Mouse (Mus musculus) MEL (cell line): Measurements from ENCODE around the gene Tcf7l2. TPM values are rescaled to one million over a fixed set of nuclear protein-coding genes. Genes with fewer than 3 reads are reported as not detected.

Experiments used
- DNase-seq: peaks from one replicate; pipeline ENCODE4 v3.0.0; 2011; ENCODE audit warnings: low read depth, low spot score
- H3K27ac ChIP-seq: 2 replicates; pipeline ENCODE4 v1.5.1; 2012; ENCODE audit warnings: low read depth, mild to moderate bottlenecking, control low read depth, low read length, moderate library complexity; ENCODE audit not compliant: control insufficient read depth
- H3K27me3 ChIP-seq, 2 experiments: fragments of 150-350 bp in 1 of 2; sonication (generic) in 1 of 2; 2 replicates each; pipeline ENCODE4 v1.6.1; 2012; ENCODE audit warnings: low read length in 2 of 2, mild to moderate bottlenecking in 2 of 2, improper control_type of control experiment in 1 of 2, moderate library complexity in 1 of 2; ENCODE audit not compliant: insufficient read depth in 2 of 2, control insufficient read depth in 1 of 2
- H3K36me3 ChIP-seq, 2 experiments: 2 replicates each; pipeline ENCODE4 v1.6.1; 2012 to 2014; ENCODE audit warnings: low read length in 2 of 2, improper control_type of control experiment in 1 of 2, inconsistent platforms in 1 of 2, mild to moderate bottlenecking in 1 of 2; ENCODE audit not compliant: insufficient read depth in 2 of 2, control insufficient read depth in 1 of 2
- H3K4me1 ChIP-seq, 2 experiments: fragments of 150-350 bp in 1 of 2; sonication (generic) in 1 of 2; 2 replicates each; pipeline ENCODE4 v1.6.1; 2012; ENCODE audit warnings: low read length in 2 of 2, improper control_type of control experiment in 1 of 2, mild to moderate bottlenecking in 1 of 2; ENCODE audit not compliant: insufficient read depth in 2 of 2, control insufficient read depth in 1 of 2
- H3K4me3 ChIP-seq, 2 experiments: fragments of 150-350 bp in 1 of 2; sonication (generic) in 1 of 2; 2 replicates each; pipeline ENCODE4 v1.5.1; 2012; ENCODE audit warnings: low read depth in 2 of 2, low read length in 2 of 2, mild to moderate bottlenecking in 2 of 2, moderate library complexity in 2 of 2, control low read depth in 1 of 2, improper control_type of control experiment in 1 of 2; ENCODE audit not compliant: control insufficient read depth in 1 of 2, insufficient read depth in 1 of 2
- H3K79me2 ChIP-seq: 2 replicates; pipeline ENCODE4 v1.6.1; 2012; ENCODE audit warnings: mild to moderate bottlenecking, low read length, moderate library complexity; ENCODE audit not compliant: control insufficient read depth, poor library complexity, insufficient read depth
- H3K9ac ChIP-seq: 2 replicates; pipeline ENCODE4 v1.6.1; 2012; ENCODE audit warnings: low read depth, mild to moderate bottlenecking, control low read depth, low read length, moderate library complexity; ENCODE audit not compliant: control insufficient read depth, poor library complexity, severe bottlenecking
- H3K9me3 ChIP-seq: fragments of 150-350 bp; sonication (generic); replicated peaks from 2 replicates; pipeline ENCODE4 v1.6.1; 2012; ENCODE audit warnings: mild to moderate bottlenecking, low read length, improper control_type of control experiment, moderate library complexity; ENCODE audit not compliant: insufficient read depth
- CHD2 ChIP-seq: IDR thresholded peaks from 2 replicates; pipeline ENCODE4 v1.6.1; 2011; ENCODE audit warnings: low read length, improper control_type of control experiment
- CTCF ChIP-seq, 3 experiments: IDR thresholded peaks in 2 of 3; conservative IDR thresholded peaks in 1 of 3; 2 replicates each; pipeline ENCODE4 v1.5.1; 2011 to 2012; ENCODE audit warnings: low read length in 3 of 3, low read depth in 2 of 3, mild to moderate bottlenecking in 2 of 3, improper control_type of control experiment in 1 of 3, inconsistent platforms in 1 of 3, mixed read lengths in 1 of 3, moderate library complexity in 1 of 3; ENCODE audit not compliant: control insufficient read depth in 1 of 3, insufficient read depth in 1 of 3, poor library complexity in 1 of 3, severe bottlenecking in 1 of 3
- E2F4 ChIP-seq: IDR thresholded peaks from 2 replicates; pipeline ENCODE4 v1.6.1; 2011; ENCODE audit warnings: low read depth, low read length, improper control_type of control experiment, borderline replicate concordance
- ELF1 ChIP-seq: IDR thresholded peaks from 2 replicates; pipeline ENCODE4 v1.6.1; 2014; ENCODE audit warnings: low read depth, mild to moderate bottlenecking, inconsistent platforms, low read length, improper control_type of control experiment, moderate library complexity
- EP300 ChIP-seq, 2 experiments: IDR thresholded peaks; 2 replicates each; pipeline ENCODE4 v1.6.1; 2011; ENCODE audit warnings: improper control_type of control experiment in 2 of 2, low read length in 2 of 2, low read depth in 1 of 2, mild to moderate bottlenecking in 1 of 2
- GABPA ChIP-seq: IDR thresholded peaks from 2 replicates; pipeline ENCODE4 v1.6.1; 2012; ENCODE audit warnings: low read depth, mild to moderate bottlenecking, inconsistent platforms, low read length, improper control_type of control experiment, moderate library complexity
- GATA1 ChIP-seq: IDR thresholded peaks from 2 replicates; pipeline ENCODE4 v1.6.1; 2011; ENCODE audit warnings: low read depth, low read length, improper control_type of control experiment
- HCFC1 ChIP-seq: IDR thresholded peaks from 2 replicates; pipeline ENCODE4 v1.6.1; 2012; ENCODE audit warnings: low read depth, mild to moderate bottlenecking, inconsistent platforms, low read length, improper control_type of control experiment, moderate library complexity
- KAT2A ChIP-seq: conservative IDR thresholded peaks from 2 replicates; pipeline ENCODE4 v1.6.1; 2012; ENCODE audit warnings: low read depth, low read length, improper control_type of control experiment, inconsistent platforms
- MAX ChIP-seq: IDR thresholded peaks from 2 replicates; pipeline ENCODE4 v1.6.1; 2011; ENCODE audit warnings: low read length, improper control_type of control experiment
- MAZ ChIP-seq: IDR thresholded peaks from 2 replicates; pipeline ENCODE4 v1.6.1; 2012; ENCODE audit warnings: low read depth, mild to moderate bottlenecking, inconsistent platforms, low read length, improper control_type of control experiment
- MXI1 ChIP-seq: IDR thresholded peaks from 2 replicates; pipeline ENCODE4 v1.6.1; 2011; ENCODE audit warnings: mild to moderate bottlenecking, low read depth, low read length, improper control_type of control experiment
- NRF1 ChIP-seq: IDR thresholded peaks from 2 replicates; pipeline ENCODE4 v1.6.1; 2014; ENCODE audit warnings: low read depth, mild to moderate bottlenecking, inconsistent platforms, low read length, improper control_type of control experiment, moderate library complexity; ENCODE audit not compliant: poor library complexity, insufficient read depth, severe bottlenecking
- POLR2A ChIP-seq, 2 experiments: IDR thresholded peaks; 2 replicates each; pipeline ENCODE4 v1.6.1; 2011 to 2012; ENCODE audit warnings: low read length in 2 of 2, mild to moderate bottlenecking in 2 of 2, control low read depth in 1 of 2, improper control_type of control experiment in 1 of 2, low read depth in 1 of 2, moderate library complexity in 1 of 2; ENCODE audit not compliant: control insufficient read depth in 1 of 2, insufficient read depth in 1 of 2, poor library complexity in 1 of 2
- RAD21 ChIP-seq: IDR thresholded peaks from 2 replicates; pipeline ENCODE4 v1.6.1; 2011; ENCODE audit warnings: mild to moderate bottlenecking, low read depth, low read length, improper control_type of control experiment
- RCOR1 ChIP-seq: IDR thresholded peaks from 2 replicates; pipeline ENCODE4 v1.6.1; 2012; ENCODE audit warnings: low read depth, mild to moderate bottlenecking, inconsistent platforms, low read length, improper control_type of control experiment
- SIN3A ChIP-seq: IDR thresholded peaks from 2 replicates; pipeline ENCODE4 v1.6.1; 2012; ENCODE audit warnings: low read length, improper control_type of control experiment, inconsistent platforms
- SMC3 ChIP-seq: IDR thresholded peaks from 2 replicates; pipeline ENCODE4 v1.6.1; 2011; ENCODE audit warnings: low read depth, low read length, improper control_type of control experiment
- TBP ChIP-seq: IDR thresholded peaks from 2 replicates; pipeline ENCODE4 v1.8.0; 2011; ENCODE audit warnings: low read depth, low read length, improper control_type of control experiment
- TCF12 ChIP-seq: IDR thresholded peaks from 2 replicates; pipeline ENCODE4 v1.6.1; 2014; ENCODE audit warnings: low read depth, mild to moderate bottlenecking, inconsistent platforms, low read length, improper control_type of control experiment, moderate library complexity
- UBTF ChIP-seq: IDR thresholded peaks from 2 replicates; pipeline ENCODE4 v1.6.1; 2012; ENCODE audit warnings: low read depth, mild to moderate bottlenecking, inconsistent platforms, low read length, improper control_type of control experiment, moderate library complexity, borderline replicate concordance; ENCODE audit not compliant: insufficient read depth
- USF1 ChIP-seq: IDR thresholded peaks from 2 replicates; pipeline ENCODE4 v1.6.1; 2014; ENCODE audit warnings: low read depth, mild to moderate bottlenecking, inconsistent platforms, low read length, improper control_type of control experiment, moderate library complexity
- ZNF384 ChIP-seq: IDR thresholded peaks from 2 replicates; pipeline ENCODE4 v1.6.1; 2012; ENCODE audit warnings: low read depth, mild to moderate bottlenecking, inconsistent platforms, low read length, improper control_type of control experiment
- polyA plus RNA-seq, 2 experiments: library from polyadenylated mRNA; stranded (reverse) in 1 of 2; unstranded in 1 of 2; fragments of >175 nt in 1 of 2; fragments of >200 nt in 1 of 2; gene quantifications; 2 replicates each; pipeline versions ENCODE4 v1.2.1 to v1.2.4; 2012; ENCODE audit warnings: low replicate concordance in 2 of 2, low read depth in 1 of 2; ENCODE audit not compliant: insufficient read length in 2 of 2, insufficient read depth in 1 of 2, missing spikeins in 1 of 2
- total RNA-seq: library from RNA; depleted of rRNA; stranded (reverse); fragments of 300-350 nt; gene quantifications from 2 replicates; pipeline ENCODE4 v1.2.3, GENCODE M21; 2012

Tcf7l2 gene
- total and polyA plus RNA-seq, 3 experiments: 0.65 to 12.8 TPM; not detected in 1

DNA sequence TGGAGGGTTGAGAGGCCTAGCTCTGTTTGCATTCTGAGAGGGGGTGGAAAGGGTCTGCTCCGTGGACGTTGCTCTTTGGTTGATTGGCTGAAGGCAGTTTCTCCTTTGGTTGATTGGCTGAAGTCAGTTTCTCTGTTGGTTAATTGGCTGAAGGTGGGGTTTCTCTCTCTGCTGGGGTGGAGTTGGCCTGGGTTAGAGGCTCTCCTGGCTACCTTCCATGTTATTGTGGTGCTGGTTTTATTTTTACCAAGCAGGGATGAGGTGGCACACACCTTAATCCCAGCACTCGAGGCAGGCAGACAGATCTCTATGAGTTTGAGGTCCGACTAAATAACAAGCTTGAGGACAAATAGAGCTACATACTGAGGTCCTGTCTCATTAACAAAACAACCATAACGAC is 114.0 kb downstream of the Tcf7l2 start:
- H3K4me3 ChIP-seq: no peak overlapping the region
- peak; percentile 42 for DNase-seq
- TF ChIP-seq UBTF: no peak
- peak; percentile 35; the same call in 1 of the 2 replicates for TF ChIP-seq CHD2
- no peak for TF ChIP-seq RCOR1
- TF ChIP-seq, all 39 proteins: peak for 1
- Histone ChIP-seq H3K36me3 (peaks cover 0 to 18% of the 10 kb centered on the region in 2 experiments; a peak in 2 of 4 replicates), H3K9me3 (no peaks in the 10 kb centered on the region), H3K27me3 (no peaks in the 10 kb centered on the region), H3K9ac (no peak overlapping the region), H3K4me1 (peaks cover 30 to 33% of the 10 kb centered on the region in 2 experiments), H3K79me2 (no peaks in the 10 kb centered on the region), H3K27ac (no peak overlapping the region)

DNA sequence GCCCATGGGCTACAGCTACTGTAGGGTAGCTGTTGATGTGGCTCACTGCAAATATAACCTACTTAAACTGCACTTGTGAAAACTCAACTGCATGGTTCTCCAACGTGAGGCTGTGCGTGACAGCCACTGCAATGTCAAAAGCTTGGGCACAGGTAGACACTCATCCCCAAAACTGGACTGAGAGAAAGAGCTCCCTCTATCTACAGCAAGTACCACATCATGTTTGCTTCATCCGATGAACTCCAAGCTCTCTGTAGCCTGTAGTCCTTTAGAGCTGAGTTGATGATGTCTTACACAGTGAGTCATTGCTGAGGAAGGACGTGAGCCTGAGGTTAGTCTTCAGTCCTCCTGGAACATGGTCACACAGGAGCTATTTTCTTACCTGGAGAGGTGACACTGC is 115.7 kb downstream of the Tcf7l2 start:
- peaks cover 47% of the 10 kb centered on the region in 2 experiments for H3K4me1 ChIP-seq
- H3K27ac ChIP-seq: no peak overlapping the region
- H3K36me3 ChIP-seq: peaks cover 0 to 35% of the 10 kb centered on the region in 2 experiments; a peak in 2 of 4 replicates
- H3K27me3 ChIP-seq: no peaks in the 10 kb centered on the region
- no peaks in the 10 kb centered on the region for H3K9me3 ChIP-seq
- no peak for DNase-seq
- H3K79me2 ChIP-seq: no peaks in the 10 kb centered on the region
- H3K9ac ChIP-seq: no peak overlapping the region
- no peak for TF ChIP-seq HCFC1
- peak; percentile 19 for TF ChIP-seq RAD21
- TF ChIP-seq USF1: no peak
- TF ChIP-seq CTCF (IDR thresholded peaks at IDR 0.05 in 2 of 3, conservative IDR thresholded peaks at IDR 0.05 in 1 of 3; ENCODE audit: control insufficient read depth in 1 of 3, insufficient read depth in 1 of 3, low read depth in 2 of 3, low read length in 3 of 3, poor library complexity in 1 of 3, severe bottlenecking in 1 of 3): peak in 1 of 3 experiments; percentile 34; a peak in 2 of 6 replicates
- TF ChIP-seq SMC3: peak; percentile 17; the same call in 1 of the 2 replicates
- TF ChIP-seq GATA1: no peak
- no peak overlapping the region for H3K4me3 ChIP-seq

DNA sequence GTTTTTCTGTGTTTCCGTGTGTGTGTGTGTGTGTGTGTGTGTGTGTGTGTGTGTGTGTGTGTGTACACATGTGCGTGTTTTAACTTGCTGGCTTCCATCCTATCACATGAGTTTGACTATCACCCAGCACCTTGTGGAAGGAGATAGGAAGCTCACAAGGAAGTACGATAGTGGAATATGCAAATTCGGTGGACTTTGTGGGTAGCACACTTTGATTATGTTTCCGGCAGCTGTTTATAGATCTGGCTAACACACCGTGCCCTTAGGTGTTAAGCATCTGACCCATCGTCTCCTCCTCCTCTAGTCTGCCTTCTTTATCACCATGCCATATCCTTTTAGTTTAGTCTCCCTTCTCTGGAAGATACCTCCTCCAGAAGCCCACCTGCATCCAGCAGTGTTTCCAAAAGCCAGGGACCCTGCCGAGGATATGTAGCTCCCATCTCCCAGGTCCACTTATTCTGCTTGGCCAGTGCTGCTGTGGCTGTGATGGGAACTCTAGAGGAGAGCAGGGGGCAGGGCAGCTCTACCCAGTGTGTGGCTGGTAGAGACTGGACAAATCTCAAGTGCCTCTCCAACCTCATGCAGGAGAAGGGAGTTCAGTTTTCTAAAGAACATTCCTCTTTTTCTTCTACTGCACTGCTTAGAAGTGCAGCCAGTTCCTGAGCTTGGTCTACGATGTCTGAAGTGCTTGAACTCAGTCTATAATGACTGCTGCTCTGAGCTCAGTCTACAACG is 118.6 kb downstream of the Tcf7l2 start:
- Histone ChIP-seq H3K4me1 (peaks cover 38 to 55% of the 10 kb centered on the region in 2 experiments), H3K27me3 (no peaks in the 10 kb centered on the region), H3K9me3 (no peaks in the 10 kb centered on the region), H3K36me3 (peaks cover 0 to 39% of the 10 kb centered on the region in 2 experiments; a peak in 2 of 4 replicates), H3K79me2 (no peaks in the 10 kb centered on the region), H3K4me3 (no peak overlapping the region), H3K9ac (no peak overlapping the region), H3K27ac (no peak overlapping the region; the same call in 1 of the 2 replicates)
- peak; percentile 82 for DNase-seq
- TF ChIP-seq MAZ: peak; percentile 94
- no peak for TF ChIP-seq POLR2A (IDR thresholded peaks at IDR 0.05; ENCODE audit: control insufficient read depth in 1 of 2, insufficient read depth in 1 of 2, low read depth in 1 of 2, low read length in 2 of 2, poor library complexity in 1 of 2)
- no peak for TF ChIP-seq E2F4
- peak; percentile 99 for TF ChIP-seq TCF12
- no peak for TF ChIP-seq NRF1
- TF ChIP-seq ZNF384: peak; percentile 49; the same call in 1 of the 2 replicates
- TF ChIP-seq MAX: peak; percentile 79; the same call in 1 of the 2 replicates
- peak; percentile 94 for TF ChIP-seq SIN3A
- peak; percentile 40; the same call in 1 of the 2 replicates for TF ChIP-seq GABPA
- TF ChIP-seq ELF1: peak; percentile 67; the same call in 1 of the 2 replicates
- peak; percentile 47; the same call in 1 of the 2 replicates for TF ChIP-seq USF1
- peak; percentile 30; the same call in 1 of the 2 replicates for TF ChIP-seq CHD2
- TF ChIP-seq TBP: 0 out of 2 replicates have a peak, but pooled peaks have one; percentile 14
- TF ChIP-seq MXI1: peak; percentile 79
- peak; percentile 55 for TF ChIP-seq KAT2A
- TF ChIP-seq EP300 (IDR thresholded peaks at IDR 0.05; ENCODE audit: low read depth in 1 of 2, low read length in 2 of 2): peak; percentile 95 to 97
- TF ChIP-seq HCFC1: peak; percentile 67
